Mouse (Mus musculus): ENCODE data around the gene Ccl24.

GRCm38 (mm10) chr5:135551591-135551990, 21.3 kb downstream of the Ccl24 start:
- TF ChIP-seq CTCF (IDR thresholded peaks at IDR 0.05; ENCODE audit: low read depth) (no peak), EP300 (IDR thresholded peaks at IDR 0.05; ENCODE audit: low read depth) (no peak)

Measured in liver, postnatal 0 days (tissue).